Comparison of ENCODE assay signal across 7 mouse cellular contexts in the genomic region with DNA sequence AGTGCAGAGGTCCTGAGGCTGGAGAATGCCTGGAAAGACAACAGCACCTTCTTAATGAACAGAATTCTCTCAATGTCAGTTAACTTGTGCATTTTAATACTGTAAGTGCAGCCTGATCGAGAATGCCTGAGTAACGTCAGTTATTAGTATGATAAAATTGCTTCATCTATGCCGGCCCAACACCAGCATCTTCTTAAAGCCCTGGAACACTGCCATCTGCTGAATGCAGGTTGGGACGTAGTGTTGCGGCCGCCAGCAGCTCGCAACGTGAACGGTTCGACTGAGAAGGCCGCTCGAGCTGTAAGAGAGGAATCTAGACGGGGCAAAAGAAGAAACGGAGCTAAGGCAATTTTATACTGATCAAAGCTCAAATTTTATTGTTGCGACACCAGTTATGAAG.
A peak's percentile ranks its signal among the peaks of the same experiment; 100 is the strongest.
DNase-seq lines count a peak whose midpoint lies in the region; ATAC-seq and TF ChIP-seq lines count a peak whose summit lies in the region.
"Not testable (repeated sequence)": the region's sequence is repeated elsewhere in the genome, so short reads cannot be mapped to it uniquely, and the experiment has no call there.

No protein-coding gene starts in this region.

- not testable (repeated sequence) for H3K27ac ChIP-seq in embryonic facial prominence, embryonic 13.5 days; forebrain, embryonic 16.5 days (ENCODE audit: low read length); hindbrain, embryonic 12.5 days; kidney, embryonic 16.5 days (ENCODE audit: low read length); neural tube, embryonic 12.5 days

- H3K4me1 ChIP-seq in E14TG2a.4 (replicated peaks; ENCODE audit: low read depth, low read length), result peaks cover 44% of the 10 kb centered on the region
- peaks cover 13% of the 10 kb centered on the region for H3K4me1 ChIP-seq in G1E (ENCODE audit: insufficient read depth, low read depth, low read length)
- not testable (repeated sequence) for H3K4me1 ChIP-seq in embryonic facial prominence, embryonic 13.5 days; forebrain, embryonic 16.5 days (replicated peaks; ENCODE audit: control insufficient read depth, insufficient read depth, low read length); hindbrain, embryonic 12.5 days; kidney, embryonic 16.5 days (ENCODE audit: insufficient read depth, low read length); neural tube, embryonic 12.5 days

- TF ChIP-seq CTCF in E14TG2a.4 (conservative IDR thresholded peaks at IDR 0.05; ENCODE audit: low read length); G1E (IDR thresholded peaks at IDR 0.05; ENCODE audit: low read depth, low read length): not testable (repeated sequence)

- H3K27me3 ChIP-seq in E14TG2a.4 (ENCODE audit: insufficient read depth, low read length); G1E (ENCODE audit: insufficient read depth, low read length); embryonic facial prominence, embryonic 13.5 days; forebrain, embryonic 16.5 days (replicated peaks; ENCODE audit: control insufficient read depth, insufficient read depth, low read length); hindbrain, embryonic 12.5 days; kidney, embryonic 16.5 days (ENCODE audit: insufficient read depth, low read length); neural tube, embryonic 12.5 days (replicated peaks): not testable (repeated sequence)

- H3K9ac ChIP-seq in embryonic facial prominence, embryonic 13.5 days; forebrain, embryonic 16.5 days (replicated peaks; ENCODE audit: low read depth, low read length); hindbrain, embryonic 12.5 days; kidney, embryonic 16.5 days (replicated peaks; ENCODE audit: low read length); neural tube, embryonic 12.5 days: not testable (repeated sequence)

- peaks cover 27% of the 10 kb centered on the region for H3K36me3 ChIP-seq in E14TG2a.4 (ENCODE audit: insufficient read depth, low read length)
- not testable (repeated sequence) for H3K36me3 ChIP-seq in G1E (replicated peaks); embryonic facial prominence, embryonic 13.5 days; forebrain, embryonic 16.5 days (ENCODE audit: control insufficient read depth, insufficient read depth); hindbrain, embryonic 12.5 days; kidney, embryonic 16.5 days (ENCODE audit: insufficient read depth, low read length); neural tube, embryonic 12.5 days

- ATAC-seq in G1E (ENCODE audit: extremely low read depth, insufficient number of reproducible peaks, low FRiP score, poor library complexity, severe bottlenecking); embryonic facial prominence, embryonic 13.5 days (ENCODE audit: insufficient number of reproducible peaks, insufficient read depth, low FRiP score, low TSS enrichment, low read depth); forebrain, embryonic 16.5 days; hindbrain, embryonic 12.5 days (ENCODE audit: low FRiP score); kidney, embryonic 16.5 days (ENCODE audit: low FRiP score, low TSS enrichment); neural tube, embryonic 12.5 days (ENCODE audit: low FRiP score, low read depth): not testable (repeated sequence)

- not testable (repeated sequence) for DNase-seq in G1E (ENCODE audit: low spot score)

- H3K4me3 ChIP-seq in E14TG2a.4 (replicated peaks; ENCODE audit: low read length), result peak overlapping the region; percentile 43
- peak overlapping the region; percentile 33; the same call in 1 of the 2 replicates for H3K4me3 ChIP-seq in G1E (ENCODE audit: low read depth, low read length)
- H3K4me3 ChIP-seq in embryonic facial prominence, embryonic 13.5 days; forebrain, embryonic 16.5 days (replicated peaks; ENCODE audit: low read length); hindbrain, embryonic 12.5 days; kidney, embryonic 16.5 days (ENCODE audit: low read length); neural tube, embryonic 12.5 days: not testable (repeated sequence)

- 44% methylated on average over 14 of the region's 15 CpGs for WGBS in embryonic facial prominence, embryonic 13.5 days
- WGBS in forebrain, embryonic 16.5 days, result 35% methylated on average over 12 of the region's 15 CpGs
- WGBS in hindbrain, embryonic 12.5 days, result 46% methylated on average over 13 of the region's 15 CpGs
- 36% methylated on average over 12 of the region's 15 CpGs for WGBS in kidney, embryonic 16.5 days
- WGBS in neural tube, embryonic 12.5 days, result 55% methylated on average over 13 of the region's 15 CpGs

- peak overlapping the region; percentile 30 for H3K4me2 ChIP-seq in embryonic facial prominence, embryonic 13.5 days
- peak overlapping the region; percentile 19; the same call in 1 of the 2 replicates for H3K4me2 ChIP-seq in forebrain, embryonic 16.5 days (ENCODE audit: low read length)
- 0 out of 2 replicates have a peak overlapping the region, but pooled peaks have one; percentile 4 for H3K4me2 ChIP-seq in hindbrain, embryonic 12.5 days (replicated peaks)
- peak overlapping the region; percentile 21; the same call in 1 of the 2 replicates for H3K4me2 ChIP-seq in kidney, embryonic 16.5 days (replicated peaks; ENCODE audit: low read depth, low read length)
- peak overlapping the region; percentile 24; the same call in 1 of the 2 replicates for H3K4me2 ChIP-seq in neural tube, embryonic 12.5 days (replicated peaks)

- not testable (repeated sequence) for H3K9me3 ChIP-seq in E14TG2a.4 (ENCODE audit: low read length); G1E (replicated peaks); embryonic facial prominence, embryonic 13.5 days; forebrain, embryonic 16.5 days (ENCODE audit: control insufficient read depth, low read length); hindbrain, embryonic 12.5 days (replicated peaks); kidney, embryonic 16.5 days (ENCODE audit: low read length); neural tube, embryonic 12.5 days
